Mouse (Mus musculus): ENCODE measurements around the gene Slc23a2. TPM values are rescaled to one million over a fixed set of nuclear protein-coding genes. Genes with fewer than 3 reads are reported as not detected.

Slc23a2 gene
- polyA plus RNA-seq, 1 experiment: 18.1 TPM

DNA sequence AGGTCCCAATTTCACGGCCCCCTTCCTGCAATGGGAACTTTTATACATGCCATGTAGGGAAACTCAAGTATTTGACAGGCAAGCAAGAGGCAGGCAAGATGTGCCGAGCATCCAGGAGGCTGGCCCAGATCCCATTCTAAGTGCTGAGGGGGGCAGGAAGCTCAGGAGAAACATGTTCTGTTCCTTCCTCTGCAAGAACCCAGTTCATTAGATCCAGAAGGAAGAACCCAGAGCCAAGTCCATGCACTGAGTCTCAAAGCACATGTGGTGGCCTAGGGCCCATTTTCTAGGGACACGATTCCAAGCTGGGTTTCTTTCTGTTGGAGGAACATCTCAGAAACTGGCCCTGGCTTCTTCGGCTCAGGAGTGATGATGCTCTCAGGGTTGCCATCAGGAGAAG is 139.5 kb downstream of the Slc23a2 start:
- no peak overlapping the region for H3K4me3 ChIP-seq (ENCODE audit: insufficient read depth, low read length)
- TF ChIP-seq POLR2A (IDR thresholded peaks at IDR 0.05; ENCODE audit: low read depth, low read length) (no peak), CTCF (IDR thresholded peaks at IDR 0.05; ENCODE audit: borderline replicate concordance, insufficient read depth, low read length) (no peak)
- H3K4me1 ChIP-seq (ENCODE audit: control insufficient read depth, insufficient read depth, low read length): peaks cover 19% of the 10 kb centered on the region
- H3K27ac ChIP-seq (ENCODE audit: insufficient read depth, low read length): peak overlapping the region; percentile 90

DNA sequence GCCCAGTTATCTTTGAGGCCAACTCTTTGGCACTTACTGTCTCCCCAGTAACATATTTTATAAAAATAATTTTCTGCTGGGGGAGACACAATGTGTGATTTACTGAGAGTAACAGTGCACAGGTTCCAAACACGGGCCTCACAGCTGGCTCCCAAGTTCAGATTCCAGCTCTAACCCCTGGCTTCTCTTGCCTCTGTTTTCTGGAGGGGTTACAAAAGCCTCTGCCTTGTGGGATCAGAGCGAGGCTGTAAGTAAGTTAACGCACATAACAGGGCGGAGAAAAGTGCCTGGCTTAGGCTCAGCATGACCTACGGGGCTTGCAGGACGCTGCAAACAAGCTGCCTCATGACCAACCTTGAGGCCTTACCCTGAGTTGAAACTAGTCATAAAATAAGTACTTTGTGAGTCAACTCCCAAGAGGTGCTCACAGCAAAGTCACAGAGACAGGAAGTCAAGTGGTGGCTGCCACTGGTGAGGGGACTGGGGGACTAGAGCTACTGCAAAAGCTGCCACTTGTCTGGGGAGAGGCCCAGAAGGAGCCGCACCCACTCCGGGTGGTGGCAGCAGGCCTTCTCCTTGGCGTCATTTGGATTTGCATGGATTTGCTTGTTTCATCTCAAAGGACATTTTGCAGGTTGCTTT is 140.3 kb downstream of the Slc23a2 start:
- TF ChIP-seq CTCF (IDR thresholded peaks at IDR 0.05; ENCODE audit: borderline replicate concordance, insufficient read depth, low read length) (no peak), POLR2A (IDR thresholded peaks at IDR 0.05; ENCODE audit: low read depth, low read length) (no peak)
- Histone ChIP-seq H3K4me1 (ENCODE audit: control insufficient read depth, insufficient read depth, low read length) (peaks cover 19% of the 10 kb centered on the region), H3K27ac (ENCODE audit: insufficient read depth, low read length) (peak overlapping the region; percentile 90), H3K4me3 (ENCODE audit: insufficient read depth, low read length) (no peak overlapping the region)

DNA sequence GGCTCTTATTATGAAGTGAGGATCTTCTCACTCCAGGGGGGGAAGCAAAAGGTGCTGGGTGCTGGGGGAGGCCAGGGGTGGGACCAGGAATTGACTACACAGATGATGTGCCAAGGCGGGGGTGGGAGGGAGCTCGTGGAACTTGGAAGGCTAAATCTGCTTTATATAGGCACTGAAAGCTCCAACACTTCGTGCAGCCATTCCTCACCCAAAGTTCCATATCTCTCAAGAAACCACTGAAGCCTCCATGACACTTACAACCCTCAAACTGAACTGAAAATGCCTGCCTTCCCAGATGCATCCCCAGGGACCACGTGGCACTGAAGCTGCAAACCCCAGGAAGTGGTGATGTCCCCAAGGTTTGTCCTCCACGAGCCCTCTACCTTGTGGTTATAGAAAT is 141.0 kb downstream of the Slc23a2 start:
- TF ChIP-seq POLR2A (IDR thresholded peaks at IDR 0.05; ENCODE audit: low read depth, low read length): no peak
- TF ChIP-seq CTCF (IDR thresholded peaks at IDR 0.05; ENCODE audit: borderline replicate concordance, insufficient read depth, low read length): no peak
- no peak overlapping the region for H3K4me3 ChIP-seq (ENCODE audit: insufficient read depth, low read length)
- H3K27ac ChIP-seq (ENCODE audit: insufficient read depth, low read length): no peak overlapping the region
- H3K4me1 ChIP-seq (ENCODE audit: control insufficient read depth, insufficient read depth, low read length): peaks cover 19% of the 10 kb centered on the region

Other genes starting within 250 kb of the Slc23a2 start
- gene Prnp, start 235.2 kb downstream of the Slc23a2 start, polyA plus RNA-seq (2011; ENCODE audit: insufficient read length, low read depth, missing spikeins): 207 and 213 TPM in 2 replicates
- gene Prn, start 235.2 kb downstream of the Slc23a2 start, polyA plus RNA-seq (2011; ENCODE audit: insufficient read length, low read depth, missing spikeins): not detected in 2 replicates
- 1.3 and 1.5 TPM in 2 replicates for gene Prnd, start 194.2 kb downstream of the Slc23a2 start, polyA plus RNA-seq (2011; ENCODE audit: insufficient read length, low read depth, missing spikeins)
- 3.6 and 11.9 TPM in 2 replicates for gene Rassf2, start 114.8 kb downstream of the Slc23a2 start, polyA plus RNA-seq (2011; ENCODE audit: insufficient read length, low read depth, missing spikeins)
- gene Tmem230, start 102.7 kb upstream of the Slc23a2 start, polyA plus RNA-seq (2011; ENCODE audit: insufficient read length, low read depth, missing spikeins): 31.5 and 32.8 TPM in 2 replicates
- 148 and 203 TPM in 2 replicates for gene Pcna, start 108.2 kb upstream of the Slc23a2 start, polyA plus RNA-seq (2011; ENCODE audit: insufficient read length, low read depth, missing spikeins)
- gene Cds2, start 118.0 kb upstream of the Slc23a2 start, polyA plus RNA-seq (2011; ENCODE audit: insufficient read length, low read depth, missing spikeins): 52.2 and 53.5 TPM in 2 replicates
- gene Prokr2, start 240.3 kb upstream of the Slc23a2 start, polyA plus RNA-seq (2011; ENCODE audit: insufficient read length, low read depth, missing spikeins): 0.91 and 1.1 TPM in 2 replicates

Measured in embryonic fibroblast, embryonic 13.5 days (primary cell).